Mouse (Mus musculus) stomach, embryonic 14.5 days (tissue): Measurements from ENCODE around the gene Chst12. TPM values are rescaled to one million over a fixed set of nuclear protein-coding genes. Genes with fewer than 3 reads are reported as not detected.
"Not testable (repeated sequence)": the region's sequence is repeated elsewhere in the genome, so short reads cannot be mapped to it uniquely, and the experiment has no call there.

Source experiments
- ATAC-seq: fragments of 200-750 bp; cut with Nextera tagmentation; 2 replicates; pipeline ENCODE4 v1.8.0; 2017; ENCODE audit warnings: low read depth, moderate TSS enrichment; ENCODE audit not compliant: insufficient number of reproducible peaks, insufficient read depth, low FRiP score
- H3K27ac ChIP-seq: fragments of 300-500 bp; sonication (generic); 2 replicates; pipeline ENCODE4 v1.5.1; 2014; ENCODE audit warnings: mild to moderate bottlenecking, low read length, moderate library complexity, mixed read lengths
- H3K27me3 ChIP-seq: fragments of 300-500 bp; sonication (generic); 2 replicates; pipeline ENCODE4 v1.6.1; 2014; ENCODE audit warnings: low read length, control low read depth, mixed read lengths; ENCODE audit not compliant: control insufficient read depth, insufficient read depth
- H3K36me3 ChIP-seq: fragments of 300-500 bp; sonication (generic); 2 replicates; pipeline ENCODE4 v1.6.1; 2014; ENCODE audit warnings: mild to moderate bottlenecking, control low read depth, low read length, moderate library complexity, mixed read lengths; ENCODE audit not compliant: control insufficient read depth, insufficient read depth
- H3K4me1 ChIP-seq: fragments of 300-500 bp; sonication (generic); 2 replicates; pipeline ENCODE4 v1.6.1; 2014; ENCODE audit warnings: low read length, control low read depth, mixed read lengths; ENCODE audit not compliant: control insufficient read depth, insufficient read depth
- H3K4me2 ChIP-seq: fragments of 300-500 bp; sonication (generic); replicated peaks from 2 replicates; pipeline ENCODE4 v1.6.1; 2014; ENCODE audit warnings: low read depth, low read length, control low read depth
- H3K4me3 ChIP-seq: fragments of 300-500 bp; sonication (generic); 2 replicates; pipeline ENCODE4 v1.5.1; 2014; ENCODE audit warnings: low read depth, low read length, control low read depth
- H3K9ac ChIP-seq: fragments of 300-500 bp; sonication (generic); replicated peaks from 2 replicates; pipeline ENCODE4 v1.6.1; 2014; ENCODE audit warnings: low read depth, mild to moderate bottlenecking, control low read depth, low read length, moderate library complexity, mixed read lengths
- H3K9me3 ChIP-seq: fragments of 300-500 bp; sonication (generic); 2 replicates; pipeline ENCODE4 v1.6.1; 2016; ENCODE audit warnings: low read depth, low read length, control low read depth; ENCODE audit not compliant: control insufficient read depth
- WGBS: fragments of 180-500 bp; shearing (Covaris S2); extraction: QIAGEN DNeasy Blood & Tissue Kit; methylation state at CpG from one replicate; pipeline ENCODE4 v1.1.7; 2014; 5-methylcytosine and 5-hydroxymethylcytosine counted together
- polyA plus RNA-seq: library from polyadenylated mRNA; unstranded; fragments of >200 nt; fragmentation: Nextera tagmentation; extraction: Ambion mirVana; gene quantifications from 2 replicates; pipeline ENCODE4 v1.2.1, GENCODE M21; 2014

Gene Chst12
- 17.6 and 21.5 TPM in 2 replicates for polyA plus RNA-seq

- under 1% methylated on average over 38 of the region's 38 CpGs for WGBS
- Histone ChIP-seq H3K9me3 (no peaks in the 10 kb centered on the region), H3K36me3 (no peaks in the 10 kb centered on the region), H3K4me2 (peak within 1 kb of the TSS; percentile 69), H3K9ac (peak within 1 kb of the TSS; percentile 48), H3K27ac (no peak within 1 kb of the TSS; the same call in 1 of the 2 replicates), H3K4me3 (peak within 1 kb of the TSS; percentile 43), H3K4me1 (peaks cover 39% of the 10 kb centered on the region), H3K27me3 (no peaks in the 10 kb centered on the region)
- peak; percentile 95 for ATAC-seq
Observed at GRCm38 (mm10) chr5:140505208-140505780, at the start of gene Chst12. Gene Chst12, plus strand, starts transcription at chr5:140505550.

GRCm38 (mm10) chr5:140461476-140461875 lies 43.9 kb upstream of the Chst12 start:
- H3K27ac ChIP-seq = no peak overlapping the region
- no peak overlapping the region for H3K9ac ChIP-seq
- WGBS = 76% methylated on average over 3 of the region's 3 CpGs
- ATAC-seq = no peak
- no peak overlapping the region for H3K4me2 ChIP-seq
- H3K27me3 ChIP-seq = no peaks in the 10 kb centered on the region
- H3K4me1 ChIP-seq = no peaks in the 10 kb centered on the region
- no peaks in the 10 kb centered on the region for H3K36me3 ChIP-seq
- H3K9me3 ChIP-seq = peaks cover 11% of the 10 kb centered on the region; the same call in 1 of the 2 replicates
- no peak overlapping the region for H3K4me3 ChIP-seq

GRCm38 (mm10) chr5:140463151-140463550 lies 42.2 kb upstream of the Chst12 start:
- H3K9ac ChIP-seq, H3K4me3 ChIP-seq, H3K27ac ChIP-seq, H3K4me2 ChIP-seq, H3K4me1 ChIP-seq, H3K27me3 ChIP-seq, H3K36me3 ChIP-seq, ATAC-seq: not testable (repeated sequence)
- H3K9me3 ChIP-seq = peaks cover 11% of the 10 kb centered on the region; the same call in 1 of the 2 replicates
- WGBS = 87% methylated on average over 2 of the region's 2 CpGs

GRCm38 (mm10) chr5:140464943-140465342 lies 40.4 kb upstream of the Chst12 start:
- H3K4me3 ChIP-seq = no peak overlapping the region
- H3K4me1 ChIP-seq = no peaks in the 10 kb centered on the region
- H3K27ac ChIP-seq = no peak overlapping the region
- no peak overlapping the region for H3K4me2 ChIP-seq
- no peak for ATAC-seq
- H3K9ac ChIP-seq = no peak overlapping the region
- WGBS = 74% methylated on average over 2 of the region's 2 CpGs
- H3K9me3 ChIP-seq = peaks cover 11% of the 10 kb centered on the region; the same call in 1 of the 2 replicates
- H3K36me3 ChIP-seq = no peaks in the 10 kb centered on the region
- H3K27me3 ChIP-seq = no peaks in the 10 kb centered on the region

GRCm38 (mm10) chr5:140472336-140472735 lies 33.0 kb upstream of the Chst12 start:
- Histone ChIP-seq H3K27ac (no peak overlapping the region), H3K36me3 (no peaks in the 10 kb centered on the region), H3K9ac (no peak overlapping the region), H3K4me3 (no peak overlapping the region), H3K9me3 (no peaks in the 10 kb centered on the region), H3K4me2 (no peak overlapping the region), H3K27me3 (no peaks in the 10 kb centered on the region), H3K4me1 (no peaks in the 10 kb centered on the region)
- no peak for ATAC-seq
- 82% methylated on average over 3 of the region's 3 CpGs for WGBS

GRCm38 (mm10) chr5:140481458-140481857 lies 23.9 kb upstream of the Chst12 start:
- Histone ChIP-seq H3K27me3 (no peaks in the 10 kb centered on the region), H3K27ac (no peak overlapping the region), H3K36me3 (no peaks in the 10 kb centered on the region), H3K9me3 (no peaks in the 10 kb centered on the region), H3K9ac (no peak overlapping the region), H3K4me1 (no peaks in the 10 kb centered on the region), H3K4me3 (no peak overlapping the region), H3K4me2 (no peak overlapping the region)
- WGBS = 71% methylated on average over 4 of the region's 4 CpGs
- ATAC-seq = no peak

GRCm38 (mm10) chr5:140491142-140491541 lies 14.2 kb upstream of the Chst12 start:
- WGBS = 51% methylated on average over 6 of the region's 6 CpGs
- no peak overlapping the region for H3K27ac ChIP-seq
- no peaks in the 10 kb centered on the region for H3K4me1 ChIP-seq
- H3K36me3 ChIP-seq = no peaks in the 10 kb centered on the region
- H3K27me3 ChIP-seq = no peaks in the 10 kb centered on the region
- no peaks in the 10 kb centered on the region for H3K9me3 ChIP-seq
- no peak for ATAC-seq
- no peak overlapping the region for H3K9ac ChIP-seq
- no peak overlapping the region for H3K4me3 ChIP-seq
- H3K4me2 ChIP-seq = no peak overlapping the region

- no peak for ATAC-seq
- H3K27ac ChIP-seq = no peak overlapping the region
- no peaks in the 10 kb centered on the region for H3K27me3 ChIP-seq
- H3K4me2 ChIP-seq = no peak overlapping the region
- no peaks in the 10 kb centered on the region for H3K4me1 ChIP-seq
- H3K36me3 ChIP-seq = no peaks in the 10 kb centered on the region
- no peak overlapping the region for H3K9ac ChIP-seq
- no peak overlapping the region for H3K4me3 ChIP-seq
- H3K9me3 ChIP-seq = no peaks in the 10 kb centered on the region
- WGBS = 24% methylated on average over 10 of the region's 11 CpGs
Observed at GRCm38 (mm10) chr5:140492684-140493233, 12.6 kb upstream of the Chst12 start.

GRCm38 (mm10) chr5:140498176-140498575 lies 7.2 kb upstream of the Chst12 start:
- Histone ChIP-seq H3K4me2 (no peak overlapping the region), H3K4me3 (no peak overlapping the region), H3K27ac (no peak overlapping the region), H3K27me3 (no peaks in the 10 kb centered on the region), H3K9me3 (no peaks in the 10 kb centered on the region), H3K4me1 (peaks cover 7% of the 10 kb centered on the region; the same call in 1 of the 2 replicates), H3K36me3 (no peaks in the 10 kb centered on the region), H3K9ac (no peak overlapping the region)
- WGBS = 82% methylated on average over 6 of the region's 6 CpGs
- ATAC-seq = no peak
